Mouse (Mus musculus): ENCODE data around the gene Cbfa2t2. TPM values are rescaled to one million over a fixed set of nuclear protein-coding genes. Genes with fewer than 3 reads are reported as not detected.

The Cbfa2t2 gene
- polyA plus RNA-seq, 1 experiment from 2014 or later = 10.3 TPM

GRCm38 (mm10) chr2:154401976-154402375 is 34.3 kb upstream of the Cbfa2t2 start:
- DNase-seq (ENCODE audit: low spot score) (no peak), ATAC-seq (ENCODE audit: low FRiP score, low TSS enrichment) (no peak)
- no peaks in the 10 kb centered on the region for H3K36me3 ChIP-seq (ENCODE audit: control insufficient read depth, insufficient read depth, low read length)
- peaks cover 2% of the 10 kb centered on the region; the same call in 1 of the 2 replicates for H3K4me1 ChIP-seq (replicated peaks; ENCODE audit: control insufficient read depth, insufficient read depth)
- no peaks in the 10 kb centered on the region for H3K9me3 ChIP-seq (ENCODE audit: control insufficient read depth, low read length)
- no peak overlapping the region for H3K4me3 ChIP-seq (ENCODE audit: low read depth, low read length)
- TF ChIP-seq EP300 (optimal IDR thresholded peaks at IDR 0.05) = no peak
- TF ChIP-seq CTCF (IDR thresholded peaks at IDR 0.05; ENCODE audit: low read depth) = no peak
- no peak overlapping the region for H3K9ac ChIP-seq (ENCODE audit: low read length)
- no peak overlapping the region for H3K27ac ChIP-seq (replicated peaks)
- H3K27me3 ChIP-seq (ENCODE audit: control insufficient read depth, insufficient read depth, low read length) = no peaks in the 10 kb centered on the region
- 39% methylated on average over 1 of the region's 1 CpGs for WGBS
- no peak overlapping the region for H3K4me2 ChIP-seq (replicated peaks; ENCODE audit: low read depth)

DNA sequence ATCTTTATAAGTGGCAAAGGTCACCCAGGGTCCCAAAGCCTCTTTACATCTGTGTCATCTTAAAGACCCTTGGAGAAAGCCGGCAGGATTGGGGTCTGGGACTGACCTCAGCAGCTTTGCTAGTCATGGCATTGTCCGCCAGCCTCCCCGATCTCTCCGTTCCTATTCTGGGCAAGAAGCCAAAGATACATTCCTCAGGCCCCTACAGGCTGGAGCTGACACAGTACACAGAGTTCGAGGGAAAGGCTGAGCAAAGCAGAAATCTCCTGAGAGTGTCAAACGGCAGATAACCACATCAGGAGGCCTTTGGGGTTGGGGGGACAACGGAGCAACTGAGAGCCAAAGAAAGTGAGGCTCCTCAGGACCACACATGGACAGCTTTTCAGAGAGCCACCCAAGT is 33.5 kb upstream of the Cbfa2t2 start:
- H3K9ac ChIP-seq (ENCODE audit: low read length) = no peak overlapping the region
- DNase-seq (ENCODE audit: low spot score) = peak; percentile 61
- H3K27ac ChIP-seq (replicated peaks) = peak overlapping the region; percentile 49; the same call in 1 of the 2 replicates
- H3K9me3 ChIP-seq (ENCODE audit: control insufficient read depth, low read length) = no peaks in the 10 kb centered on the region
- H3K36me3 ChIP-seq (ENCODE audit: control insufficient read depth, insufficient read depth, low read length) = no peaks in the 10 kb centered on the region
- peak; percentile 70 for ATAC-seq (ENCODE audit: low FRiP score, low TSS enrichment)
- H3K4me1 ChIP-seq (replicated peaks; ENCODE audit: control insufficient read depth, insufficient read depth) = peaks cover 2% of the 10 kb centered on the region; the same call in 1 of the 2 replicates
- H3K4me2 ChIP-seq (replicated peaks; ENCODE audit: low read depth) = peak overlapping the region; percentile 20; the same call in 1 of the 2 replicates
- 3% methylated on average over 7 of the region's 7 CpGs for WGBS
- no peak overlapping the region for H3K4me3 ChIP-seq (ENCODE audit: low read depth, low read length)
- TF ChIP-seq CTCF (IDR thresholded peaks at IDR 0.05; ENCODE audit: low read depth) (peak; percentile 53), EP300 (optimal IDR thresholded peaks at IDR 0.05) (no peak)
- H3K27me3 ChIP-seq (ENCODE audit: control insufficient read depth, insufficient read depth, low read length) = no peaks in the 10 kb centered on the region

GRCm38 (mm10) chr2:154405447-154405994 is 30.8 kb upstream of the Cbfa2t2 start:
- peaks cover 2% of the 10 kb centered on the region; the same call in 1 of the 2 replicates for H3K4me1 ChIP-seq (replicated peaks; ENCODE audit: control insufficient read depth, insufficient read depth)
- H3K27ac ChIP-seq (replicated peaks) = no peak overlapping the region
- no peak overlapping the region for H3K4me3 ChIP-seq (ENCODE audit: low read depth, low read length)
- no peak overlapping the region for H3K9ac ChIP-seq (ENCODE audit: low read length)
- no peak for ATAC-seq (ENCODE audit: low FRiP score, low TSS enrichment)
- no peak overlapping the region for H3K4me2 ChIP-seq (replicated peaks; ENCODE audit: low read depth)
- DNase-seq (ENCODE audit: low spot score) = no peak
- 80% methylated on average over 5 of the region's 5 CpGs for WGBS
- H3K27me3 ChIP-seq (ENCODE audit: control insufficient read depth, insufficient read depth, low read length) = no peaks in the 10 kb centered on the region
- TF ChIP-seq EP300 (optimal IDR thresholded peaks at IDR 0.05) (no peak), CTCF (IDR thresholded peaks at IDR 0.05; ENCODE audit: low read depth) (no peak)
- no peaks in the 10 kb centered on the region for H3K9me3 ChIP-seq (ENCODE audit: control insufficient read depth, low read length)
- H3K36me3 ChIP-seq (ENCODE audit: control insufficient read depth, insufficient read depth, low read length) = no peaks in the 10 kb centered on the region

DNA sequence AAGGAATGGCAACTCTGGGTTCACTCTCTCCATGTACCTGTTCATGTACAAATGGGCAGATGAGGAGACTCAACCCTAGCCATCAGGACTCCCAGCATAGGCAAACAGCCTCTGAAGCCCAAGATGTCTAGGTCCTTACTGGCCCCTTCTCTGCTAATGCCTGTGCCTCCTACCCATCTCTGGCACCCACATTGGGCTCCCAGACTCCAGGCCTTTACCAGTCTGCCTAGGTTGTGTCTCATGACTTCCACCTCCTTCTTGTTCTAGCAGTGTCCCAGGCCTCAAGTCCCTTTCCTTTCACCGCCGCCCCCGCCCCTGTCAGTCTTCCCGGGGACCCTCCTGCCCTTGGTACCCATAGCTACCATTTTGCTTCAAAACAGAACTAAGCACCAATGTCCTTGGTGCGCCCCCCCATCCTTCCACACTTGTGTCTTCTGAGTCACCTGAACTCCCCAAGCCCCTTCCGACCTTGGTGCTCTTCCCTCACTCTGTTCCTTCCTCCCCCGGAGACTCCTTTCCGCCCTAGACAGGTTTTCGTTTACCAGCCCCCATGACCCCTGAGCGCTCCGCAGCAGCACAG is 29.1 kb upstream of the Cbfa2t2 start:
- WGBS = 37% methylated on average over 11 of the region's 11 CpGs
- Histone ChIP-seq H3K27me3 (ENCODE audit: control insufficient read depth, insufficient read depth, low read length) (no peaks in the 10 kb centered on the region), H3K4me1 (replicated peaks; ENCODE audit: control insufficient read depth, insufficient read depth) (peaks cover 2% of the 10 kb centered on the region; the same call in 1 of the 2 replicates), H3K4me2 (replicated peaks; ENCODE audit: low read depth) (peak overlapping the region; percentile 86), H3K9ac (ENCODE audit: low read length) (peak overlapping the region; percentile 74), H3K27ac (replicated peaks) (peak overlapping the region; percentile 4; the same call in 1 of the 2 replicates), H3K4me3 (ENCODE audit: low read depth, low read length) (peak overlapping the region; percentile 68), H3K9me3 (ENCODE audit: control insufficient read depth, low read length) (no peaks in the 10 kb centered on the region), H3K36me3 (ENCODE audit: control insufficient read depth, insufficient read depth, low read length) (no peaks in the 10 kb centered on the region)
- ATAC-seq (ENCODE audit: low FRiP score, low TSS enrichment) = no peak; the same call in 1 of the 2 replicates
- TF ChIP-seq EP300 (optimal IDR thresholded peaks at IDR 0.05) (no peak), CTCF (IDR thresholded peaks at IDR 0.05; ENCODE audit: low read depth) (no peak)
- DNase-seq (ENCODE audit: low spot score) = no peak

DNA sequence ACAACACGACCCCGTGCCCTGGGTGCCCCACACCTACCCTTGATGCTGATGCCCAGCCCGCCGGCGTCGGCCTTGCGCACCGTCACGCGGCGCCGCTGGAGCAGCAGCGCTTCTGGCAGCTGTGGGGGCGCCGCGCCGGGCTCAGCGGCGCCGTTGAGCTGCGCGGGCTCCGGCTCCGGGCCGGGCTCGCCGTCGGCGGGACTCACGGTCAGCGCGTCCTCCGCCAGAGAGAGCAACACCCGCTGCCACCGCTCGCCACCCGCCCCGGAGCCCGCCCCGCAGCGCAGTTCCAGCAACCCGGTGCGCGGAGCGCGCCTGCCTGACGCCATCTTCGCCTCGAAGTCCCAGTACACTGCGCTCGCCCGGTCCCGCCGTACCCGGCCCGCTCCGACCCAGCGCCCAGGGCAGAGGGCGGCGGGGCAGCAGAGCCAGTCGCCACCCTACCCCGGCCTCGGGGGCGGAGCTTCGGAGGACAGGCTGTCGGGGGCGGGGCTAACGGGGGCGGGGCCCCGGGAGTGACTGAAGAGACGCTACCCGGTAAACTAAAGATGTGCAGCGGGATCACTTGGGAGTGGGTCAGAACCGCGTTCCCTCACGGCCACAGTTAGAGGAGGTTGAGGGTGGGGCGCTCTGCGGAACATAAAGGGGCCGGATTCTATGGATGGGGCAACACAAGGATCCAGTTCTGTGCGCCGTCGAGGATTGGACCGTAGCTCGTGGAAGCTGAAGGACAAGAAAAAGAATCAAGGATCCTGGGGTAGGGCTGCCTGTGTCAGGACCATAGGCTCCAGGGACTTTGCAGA is 28.4 kb upstream of the Cbfa2t2 start, which contains the start of gene Snta1:
Snta1 (minus strand) TSS at position 457 of the 803 bp plus-strand sequence.
- TF ChIP-seq CTCF (IDR thresholded peaks at IDR 0.05; ENCODE audit: low read depth) (no peak), EP300 (optimal IDR thresholded peaks at IDR 0.05) (no peak)
- DNase-seq (ENCODE audit: low spot score) (peak; percentile 90), ATAC-seq (ENCODE audit: low FRiP score, low TSS enrichment) (peak; percentile 88)
- Histone ChIP-seq H3K9ac (ENCODE audit: low read length) (peak within 1 kb of the TSS; percentile 74), H3K36me3 (ENCODE audit: control insufficient read depth, insufficient read depth, low read length) (no peaks in the 10 kb centered on the region), H3K9me3 (ENCODE audit: control insufficient read depth, low read length) (no peaks in the 10 kb centered on the region), H3K27me3 (ENCODE audit: control insufficient read depth, insufficient read depth, low read length) (no peaks in the 10 kb centered on the region), H3K4me3 (ENCODE audit: low read depth, low read length) (peak within 1 kb of the TSS; percentile 68), H3K4me2 (replicated peaks; ENCODE audit: low read depth) (peak within 1 kb of the TSS; percentile 86), H3K27ac (replicated peaks) (peak within 1 kb of the TSS; percentile 56), H3K4me1 (replicated peaks; ENCODE audit: control insufficient read depth, insufficient read depth) (peaks cover 2% of the 10 kb centered on the region; the same call in 1 of the 2 replicates)
- WGBS = 2% methylated on average over 66 of the region's 84 CpGs

All from stomach, postnatal 0 days (tissue).